Mouse (Mus musculus) monocyte, adult 5-6 weeks (primary cell): Measurements from ENCODE around the gene Cyp4v3. TPM values are rescaled to one million over a fixed set of nuclear protein-coding genes. Genes with fewer than 3 reads are reported as not detected.
"Not testable (repeated sequence)": the region's sequence is repeated elsewhere in the genome, so short reads cannot be mapped to it uniquely, and the experiment has no call there.

Experiments used
- ATAC-seq: fragments of 153-309, 156-312 bp; replicated peaks from 2 replicates; pipeline ENCODE4 v1.8.0; 2017; ENCODE audit warnings: mild to moderate bottlenecking; ENCODE audit not compliant: low TSS enrichment, insufficient number of reproducible peaks, severe bottlenecking, poor library complexity, low FRiP score
- total RNA-seq: library from RNA; stranded (forward); fragments of 200-1000, 200-491, 200-594 nt; gene quantifications from 3 replicates; pipeline ENCODE4 v1.2.3, GENCODE M21; 2017

Gene Cyp4v3
- total RNA-seq, 1 experiment from 2014 or later, result 44.3 TPM

DNA sequence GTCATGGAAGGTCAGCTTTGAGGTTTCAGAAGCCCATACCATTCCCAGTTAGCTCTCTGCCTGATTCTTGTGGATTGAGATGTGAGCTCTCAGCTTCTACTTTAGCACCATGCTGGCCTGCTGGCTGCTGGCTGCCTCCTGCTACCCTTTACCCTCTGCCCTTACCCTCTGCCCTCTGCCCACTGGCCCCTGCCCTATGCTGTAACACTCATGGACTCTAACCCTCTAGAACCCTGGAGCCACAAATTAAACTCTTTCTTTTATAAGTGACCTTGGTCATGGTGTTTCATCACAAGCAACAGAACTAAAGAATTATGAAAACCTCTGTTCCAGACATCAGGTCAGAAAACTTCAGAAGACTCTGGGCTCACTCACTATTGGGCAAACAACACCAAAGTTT, 5.9 kb downstream of the Cyp4v3 start:
- ATAC-seq, result not testable (repeated sequence)

DNA sequence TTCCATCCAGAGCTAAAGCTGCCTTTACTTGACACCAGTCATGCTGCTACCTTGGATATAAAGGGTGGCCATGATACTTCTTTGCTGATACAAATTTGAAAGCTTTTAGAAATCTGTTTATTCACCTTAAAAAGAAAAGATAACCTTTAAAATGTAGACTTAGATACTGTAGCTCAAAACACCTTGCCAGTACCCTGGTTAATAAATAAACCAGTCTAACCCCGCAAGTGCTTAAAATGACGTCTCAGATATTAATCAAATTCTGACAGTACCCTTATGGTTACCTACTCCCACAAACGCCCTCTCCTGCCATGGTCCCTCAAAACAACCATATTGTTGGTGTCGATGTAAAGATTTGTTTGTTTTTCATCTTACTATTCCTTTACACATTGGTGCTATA, 8.9 kb downstream of the Cyp4v3 start:
- ATAC-seq, result no peak

DNA sequence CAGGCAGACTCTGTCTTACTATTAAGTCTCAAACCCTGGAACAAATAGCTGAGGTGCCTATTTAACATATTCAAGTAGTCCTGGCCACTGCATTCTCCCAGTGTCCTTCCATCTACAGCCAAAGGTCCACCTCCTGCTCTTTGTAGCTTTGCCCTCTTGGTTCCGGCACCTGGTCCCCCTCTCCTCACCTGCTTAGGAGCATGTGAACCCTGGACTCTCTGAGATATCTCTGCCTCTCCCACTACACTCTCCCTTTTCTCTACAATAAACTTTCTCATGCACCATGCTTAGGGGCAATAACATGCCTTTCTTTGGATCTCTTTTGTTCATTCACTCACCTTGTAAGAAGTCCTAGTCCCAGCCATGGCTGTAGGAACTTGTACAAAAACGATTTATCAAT, 11.7 kb downstream of the Cyp4v3 start:
- no peak for ATAC-seq

DNA sequence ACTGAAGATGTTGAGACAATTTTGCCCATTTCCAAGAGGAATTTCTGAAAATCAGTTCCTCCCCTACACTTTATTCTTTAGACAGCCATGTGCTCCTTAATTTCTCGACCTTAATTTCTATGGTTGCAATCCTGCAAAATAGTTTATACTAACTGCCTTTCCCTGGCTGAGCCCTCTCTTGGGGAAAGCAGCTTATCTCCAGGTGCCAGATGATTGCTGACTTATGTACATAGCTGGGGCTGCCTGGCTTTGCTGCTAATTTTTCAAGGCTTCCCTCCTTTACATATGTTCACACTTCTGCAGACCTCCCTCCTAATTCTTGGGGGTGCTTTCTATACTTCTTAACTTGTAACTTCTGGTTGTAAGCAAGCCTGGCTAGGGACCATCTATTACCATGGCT, 12.1 kb downstream of the Cyp4v3 start:
- ATAC-seq, result no peak

DNA sequence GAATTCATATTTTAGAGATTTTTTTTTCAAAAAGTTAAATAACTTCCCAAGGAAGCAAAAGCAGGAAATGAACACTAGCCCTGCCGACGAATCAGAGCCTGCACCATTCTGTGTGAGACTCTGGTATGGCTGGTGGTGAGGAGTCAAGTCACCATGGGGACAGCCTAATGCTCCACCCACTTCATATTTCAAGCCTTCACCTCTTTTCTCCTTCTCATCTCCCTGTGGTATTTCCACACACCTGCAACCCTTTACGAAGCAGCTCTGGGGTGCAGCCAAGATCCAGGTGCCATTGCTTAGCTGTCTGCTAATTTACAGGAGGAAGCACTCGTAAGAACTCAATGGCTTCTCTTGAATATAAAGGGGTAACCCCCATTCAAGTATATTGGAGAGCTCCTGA, 22.0 kb downstream of the Cyp4v3 start:
- ATAC-seq, result no peak

DNA sequence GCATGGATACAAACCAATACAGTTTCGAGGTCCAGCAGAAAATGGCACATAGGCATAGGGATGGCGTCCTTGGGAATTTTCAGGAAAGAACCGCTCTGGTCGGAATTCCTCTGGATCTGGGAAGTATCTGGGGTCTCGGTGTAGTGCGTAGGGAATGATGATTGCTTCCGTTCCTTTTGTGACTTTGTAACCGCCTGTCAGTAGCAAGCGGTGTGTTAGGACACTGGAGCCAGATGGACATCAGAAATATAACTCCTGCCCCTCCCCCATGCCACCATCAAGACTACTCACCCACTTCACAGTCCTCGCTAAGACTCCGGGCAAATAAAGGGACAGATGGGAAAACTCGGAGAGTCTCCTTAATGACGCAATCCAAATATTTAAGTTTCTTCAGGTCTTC, 24.6 kb downstream of the Cyp4v3 start, which contains the start of gene Gm45753:
Gene Gm45753, minus strand, starts transcription at position 101 of the 400 bp plus-strand sequence.
- ATAC-seq, result no peak

DNA sequence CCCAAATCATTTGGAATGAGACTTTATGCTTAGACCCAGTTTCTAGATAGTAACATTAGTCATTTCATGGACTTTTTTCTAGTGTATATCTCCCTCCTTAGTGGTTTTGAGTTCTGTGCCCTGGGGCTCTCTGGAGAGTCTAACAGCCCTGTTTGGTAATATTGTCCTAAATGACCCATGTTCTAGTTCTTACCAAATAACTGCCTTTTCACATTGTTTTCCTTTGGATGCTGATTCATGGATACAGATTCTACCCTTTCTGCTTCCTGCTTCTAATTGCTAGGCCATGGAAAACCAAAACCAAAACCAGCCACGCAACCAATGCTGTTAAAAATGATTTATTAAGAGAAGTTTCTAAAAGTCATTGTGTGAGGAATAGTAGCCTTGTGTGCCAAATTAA, 27.5 kb downstream of the Cyp4v3 start:
- no peak for ATAC-seq

DNA sequence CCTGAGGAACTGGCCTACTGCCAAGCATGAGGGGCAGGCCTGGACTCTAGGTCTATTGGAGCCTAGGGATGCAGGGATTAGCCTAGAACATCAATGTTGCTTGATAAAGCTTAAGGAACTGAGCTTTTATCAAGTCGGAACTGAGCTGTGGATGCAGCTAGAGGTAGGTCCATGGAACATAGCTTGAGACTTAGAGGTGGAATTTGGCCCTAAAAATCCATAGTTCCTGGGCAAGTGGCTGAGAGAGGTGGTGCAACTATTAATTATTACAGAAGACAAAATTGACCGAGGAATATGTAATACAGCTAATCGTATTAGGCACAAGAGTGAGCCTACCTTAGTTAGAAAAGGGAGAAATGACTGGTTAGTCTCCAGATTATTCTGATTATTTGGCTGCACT, 28.7 kb downstream of the Cyp4v3 start:
- no peak for ATAC-seq

DNA sequence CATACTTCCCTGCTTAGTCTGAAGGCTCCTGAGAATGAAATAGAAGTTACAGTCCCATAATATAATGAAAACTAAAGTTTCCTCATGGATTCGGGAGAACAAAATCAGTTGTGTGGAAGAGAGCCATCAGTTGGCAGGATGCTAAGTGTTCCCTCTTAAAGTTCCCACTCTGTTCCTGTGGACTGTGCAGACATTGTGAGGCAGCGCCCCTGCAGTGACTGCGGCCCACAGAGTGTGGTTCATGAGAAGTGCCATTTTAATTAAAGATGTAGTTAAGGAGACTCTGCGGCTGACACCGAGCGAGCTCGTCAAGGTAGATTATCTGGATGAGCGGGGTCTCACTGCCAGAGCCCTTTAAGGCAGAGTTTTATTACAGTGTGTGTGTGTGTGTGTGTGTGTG, 30.6 kb downstream of the Cyp4v3 start:
- ATAC-seq, result no peak

DNA sequence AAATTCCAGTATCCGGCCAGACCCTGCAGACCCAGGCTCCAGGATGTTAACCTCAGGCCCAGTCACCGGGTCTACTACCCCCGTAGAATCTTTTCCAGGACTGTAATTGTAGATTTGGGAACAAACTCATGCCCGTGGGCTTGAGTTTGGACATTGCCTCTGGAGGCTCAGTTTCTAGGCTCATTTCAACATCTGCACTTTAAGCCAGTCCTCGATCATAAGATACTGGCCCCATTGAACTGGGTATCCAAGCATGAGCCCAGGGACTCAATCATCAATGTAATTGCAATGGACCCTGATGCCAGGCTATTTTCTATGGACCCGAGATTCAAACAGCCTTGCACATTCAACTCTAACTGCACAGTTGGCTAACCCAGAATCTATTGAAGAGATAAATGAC, 37.7 kb downstream of the Cyp4v3 start:
- no peak for ATAC-seq

DNA sequence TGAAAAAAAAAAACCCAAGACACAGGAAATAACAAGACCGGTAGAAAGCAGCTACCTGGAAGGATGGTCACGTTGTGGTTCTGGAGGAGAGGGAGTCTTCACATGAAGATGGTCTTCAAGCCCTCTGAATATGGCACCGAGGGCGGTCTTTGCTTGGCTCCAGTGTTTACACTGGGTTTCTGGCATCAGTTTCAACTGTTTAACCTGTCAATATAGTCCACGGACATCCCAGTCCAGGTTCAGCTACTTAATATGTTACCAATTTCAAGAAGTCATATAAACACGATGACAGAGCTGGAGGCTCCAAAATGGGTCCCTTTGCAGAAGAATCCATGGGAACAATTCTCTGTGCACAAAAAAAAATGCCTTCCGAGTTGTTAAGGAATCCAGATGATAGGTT, 38.3 kb downstream of the Cyp4v3 start, which contains the start of gene Klkb1:
Gene Klkb1, minus strand, starts transcription at position 173 of the 400 bp plus-strand sequence.
- ATAC-seq, result no peak

DNA sequence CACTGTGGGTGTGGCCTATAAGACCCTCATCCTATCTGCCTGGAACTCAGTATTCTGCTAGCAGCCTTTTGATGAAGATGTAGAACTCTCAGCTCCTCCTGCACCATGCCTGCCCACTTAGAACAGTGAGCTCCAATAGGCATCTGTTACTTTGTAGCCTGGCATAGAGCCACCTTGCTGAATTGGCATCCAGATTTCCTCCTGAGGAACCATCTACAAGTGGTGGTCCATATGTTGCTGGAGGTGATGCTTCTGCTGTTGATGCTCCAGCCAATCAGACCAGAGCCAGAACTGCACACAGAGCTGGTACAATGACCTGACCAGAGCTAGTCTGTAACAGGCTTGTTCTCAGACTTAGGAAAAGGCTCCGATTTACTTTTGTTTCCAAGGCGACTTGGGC, 41.2 kb downstream of the Cyp4v3 start:
- no peak for ATAC-seq

DNA sequence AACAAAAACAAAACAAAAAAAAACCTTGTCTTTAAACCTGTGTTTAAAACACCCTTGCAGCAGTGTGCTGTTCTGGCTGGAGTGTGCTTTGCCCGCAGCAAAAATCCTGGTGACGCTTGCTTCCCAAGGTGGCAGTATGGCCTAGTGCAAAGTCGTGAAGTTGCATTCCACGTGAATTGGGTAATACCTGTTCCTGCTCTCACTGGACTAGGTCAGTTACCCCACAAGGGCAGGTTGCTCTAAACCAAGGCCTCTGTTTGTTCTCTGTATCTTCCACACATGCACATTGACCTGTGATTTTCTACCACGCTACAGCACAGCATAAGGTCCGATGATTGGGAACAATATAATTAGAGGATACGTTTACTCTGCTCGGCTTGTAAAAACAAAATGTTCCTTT, 51.4 kb downstream of the Cyp4v3 start:
- ATAC-seq, result no peak

DNA sequence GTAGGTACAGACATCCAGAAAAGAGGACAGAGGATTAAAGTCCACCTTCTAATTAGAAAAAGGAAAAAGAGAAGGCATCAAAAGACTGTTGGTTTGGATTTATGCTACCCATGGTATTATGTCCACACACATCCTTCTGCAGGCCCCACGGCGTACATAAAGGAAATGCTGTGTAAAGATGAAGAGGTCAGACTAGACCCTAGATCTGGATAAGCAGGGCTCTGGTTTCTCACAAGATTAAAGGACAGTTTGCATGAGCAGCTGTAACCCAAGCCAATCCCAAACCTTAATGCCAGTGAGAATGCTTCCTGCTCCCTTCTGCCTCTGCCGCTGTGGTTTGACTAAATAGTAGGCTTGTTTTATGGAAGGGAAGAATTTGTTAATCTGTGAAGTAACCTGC, 55.6 kb downstream of the Cyp4v3 start:
- ATAC-seq, result no peak

DNA sequence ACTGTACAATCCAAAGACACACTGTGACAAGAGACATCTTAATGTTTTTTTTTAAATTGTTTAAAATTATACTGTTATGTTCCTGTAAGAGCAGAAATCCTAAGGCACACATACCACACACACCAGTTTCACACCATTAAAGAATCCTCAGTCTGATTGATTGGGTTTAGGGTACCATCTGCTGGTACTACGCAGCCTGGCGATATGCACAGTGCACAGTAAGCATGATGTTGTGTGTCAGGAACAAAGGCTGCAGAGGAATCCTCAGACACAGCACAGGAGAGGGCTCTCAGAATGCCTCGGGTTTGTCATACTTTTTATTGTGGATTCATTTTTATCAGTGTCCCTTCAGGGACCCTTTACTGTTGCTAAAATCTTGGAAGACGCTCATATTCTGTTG, 58.7 kb downstream of the Cyp4v3 start:
- no peak for ATAC-seq

DNA sequence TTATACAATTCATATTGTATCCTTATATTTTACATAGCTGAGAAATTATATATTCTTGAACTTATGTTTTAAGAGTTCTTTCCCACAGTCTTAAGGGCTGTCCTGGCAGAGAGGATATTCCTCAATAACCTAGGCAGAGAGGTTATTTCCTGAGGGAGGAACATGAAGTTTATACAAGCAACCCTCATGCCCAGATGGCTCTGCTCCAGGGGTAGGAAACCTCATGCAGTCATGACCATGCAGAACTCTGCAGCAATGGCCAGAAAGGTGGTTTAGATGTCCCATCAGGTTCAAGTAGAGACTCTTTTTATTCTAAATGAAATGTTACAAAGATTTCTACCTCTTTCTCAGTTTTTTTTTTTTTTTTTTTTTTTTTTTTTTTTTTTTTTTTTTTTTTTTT, 64.0 kb downstream of the Cyp4v3 start:
- ATAC-seq, result no peak

DNA sequence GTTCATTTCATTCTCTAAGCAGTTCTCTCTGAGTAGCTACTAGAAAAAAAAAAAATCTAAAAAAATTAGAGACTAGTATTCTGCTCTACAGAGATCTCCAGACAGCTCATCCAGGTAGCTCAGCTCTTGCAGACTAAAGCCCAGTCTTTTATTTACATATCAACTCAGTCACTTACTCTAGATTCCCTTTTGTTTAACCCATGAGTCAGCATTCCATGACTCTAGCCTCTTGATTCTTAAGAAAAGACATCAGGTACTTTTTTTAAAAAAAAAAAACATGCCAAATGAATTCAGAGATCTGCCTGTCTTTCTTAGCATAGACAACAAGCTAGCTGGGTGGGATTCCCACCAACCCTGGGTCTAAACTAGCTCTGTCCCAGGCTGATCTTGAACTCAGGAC, 64.5 kb downstream of the Cyp4v3 start:
- ATAC-seq, result no peak

DNA sequence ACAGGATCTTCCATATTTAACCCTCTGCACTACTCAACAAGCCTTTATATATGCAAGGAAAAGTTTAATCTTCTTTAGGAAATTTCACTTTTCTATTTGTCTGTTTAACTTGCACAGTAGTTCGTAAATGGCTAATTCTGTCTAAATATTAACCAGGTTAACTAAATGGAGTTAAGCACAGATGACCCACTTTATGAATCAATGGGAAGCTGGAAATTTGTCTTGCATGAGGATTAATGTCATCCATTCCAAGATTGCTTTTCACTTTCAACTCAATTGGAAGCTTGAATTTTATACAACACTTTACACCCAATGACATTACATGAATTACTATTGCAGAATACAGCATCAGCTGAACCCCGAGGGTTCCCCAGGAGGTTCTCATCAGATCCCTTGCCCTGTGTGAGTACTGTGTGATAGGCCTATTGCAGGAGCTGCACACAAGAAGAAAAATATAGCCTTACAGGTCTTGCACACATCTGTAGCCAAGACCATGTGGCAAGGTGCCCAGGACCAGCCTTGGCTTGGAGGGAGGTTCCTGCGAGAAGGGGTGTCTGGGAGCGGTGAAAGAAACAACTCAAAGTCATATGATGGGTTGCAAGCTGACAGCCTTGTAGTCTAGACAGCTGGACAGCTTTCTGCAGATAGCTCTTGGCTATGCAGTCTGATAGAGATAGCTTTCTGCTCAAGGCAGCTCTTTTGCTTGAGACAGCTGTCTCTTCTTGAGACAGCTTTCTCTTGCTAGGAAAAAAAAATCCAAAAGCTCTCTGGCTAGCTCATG, 65.2 kb downstream of the Cyp4v3 start:
- no peak for ATAC-seq

DNA sequence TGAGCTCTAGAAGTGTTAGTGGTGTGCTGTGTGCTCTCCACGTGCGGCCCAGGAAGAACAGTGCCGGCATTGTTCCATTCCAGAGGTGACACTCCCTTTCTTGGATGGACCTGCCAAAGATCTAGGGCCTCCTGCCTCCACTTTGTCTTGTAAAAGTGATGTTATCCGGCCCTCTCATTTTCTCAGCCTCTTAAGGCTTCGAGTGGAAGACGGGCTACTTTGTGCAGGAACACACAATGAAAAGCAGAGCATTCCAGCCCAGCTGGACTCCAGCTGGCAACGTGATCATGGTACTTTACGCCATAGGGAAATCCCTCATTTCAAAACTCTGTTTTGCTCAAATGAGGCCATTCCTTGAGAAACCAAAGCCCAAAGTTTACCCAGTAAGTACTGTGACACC, 66.0 kb downstream of the Cyp4v3 start:
- no peak for ATAC-seq

DNA sequence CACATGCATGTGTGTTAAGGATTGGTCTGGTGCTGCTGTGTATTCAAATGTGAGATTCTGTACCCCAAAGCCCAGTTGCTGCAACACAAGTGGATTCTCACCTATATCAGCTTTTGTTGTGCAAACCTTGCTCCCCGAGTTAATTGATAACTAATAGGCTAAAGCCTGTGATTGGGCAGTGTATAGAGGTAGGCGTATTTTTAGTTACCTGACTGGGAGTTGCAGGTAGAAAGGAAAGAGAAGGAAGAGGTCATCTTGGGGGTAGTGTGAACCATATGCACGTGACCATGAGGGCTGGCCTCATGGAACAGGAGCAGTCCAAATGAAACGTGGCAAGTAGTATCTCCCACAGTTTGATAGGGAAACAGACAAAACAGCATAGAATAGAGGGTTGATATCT, 68.1 kb downstream of the Cyp4v3 start:
- ATAC-seq, result no peak

DNA sequence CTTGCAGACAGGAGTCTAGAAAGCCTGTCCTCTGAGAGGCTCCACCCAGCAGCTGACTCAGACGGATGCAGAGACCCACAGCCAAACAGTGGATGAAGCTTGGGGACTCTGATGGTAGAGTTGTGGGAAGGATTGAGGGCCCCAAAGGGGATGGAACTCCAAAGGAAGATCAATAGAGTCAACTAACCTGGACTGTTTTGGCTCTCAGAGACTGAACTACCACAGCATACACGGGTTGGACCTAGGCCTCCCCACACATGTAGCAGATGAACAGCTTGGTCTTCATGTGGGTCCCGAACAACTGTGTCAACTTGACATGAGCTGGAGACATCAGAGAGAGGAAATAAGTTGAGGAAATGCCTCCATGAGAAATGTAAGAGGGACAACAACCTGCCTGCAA, 70.2 kb downstream of the Cyp4v3 start:
- ATAC-seq, result no peak
